Mouse (Mus musculus) ES-Bruce4 (cell line): ENCODE measurements around the gene Atoh8. TPM values are rescaled to one million over a fixed set of nuclear protein-coding genes. Genes with fewer than 3 reads are reported as not detected.
A peak's percentile ranks its signal among the peaks of the same experiment; 100 is the strongest.

Experiments used
- H3K27ac ChIP-seq: 2 replicates; pipeline ENCODE4 v1.5.1; 2012; ENCODE audit warnings: low read length, inconsistent platforms; ENCODE audit not compliant: insufficient read depth
- H3K27me3 ChIP-seq: 2 replicates; pipeline ENCODE4 v1.6.1; 2012; ENCODE audit warnings: mild to moderate bottlenecking, low read length, inconsistent platforms; ENCODE audit not compliant: control insufficient read depth, poor library complexity, insufficient read depth, severe bottlenecking
- H3K36me3 ChIP-seq: 2 replicates; pipeline ENCODE4 v1.6.1; 2012; ENCODE audit warnings: inconsistent platforms, mild to moderate bottlenecking, low read length, moderate library complexity; ENCODE audit not compliant: control insufficient read depth, poor library complexity, insufficient read depth, severe bottlenecking
- H3K4me1 ChIP-seq: one replicate; pipeline ENCODE4 v1.8.1; 2011; ENCODE audit warnings: low read length; ENCODE audit not compliant: control insufficient read depth, insufficient read depth
- H3K4me3 ChIP-seq: 2 replicates; pipeline ENCODE4 v1.5.1; 2011; ENCODE audit warnings: low read depth, mild to moderate bottlenecking, low read length
- H3K9ac ChIP-seq: 2 replicates; pipeline ENCODE4 v1.6.1; 2012; ENCODE audit warnings: low read depth, mild to moderate bottlenecking, inconsistent platforms; ENCODE audit not compliant: poor library complexity, severe bottlenecking
- H3K9me3 ChIP-seq: replicated peaks from 2 replicates; pipeline ENCODE4 v1.6.1; 2012; ENCODE audit warnings: mild to moderate bottlenecking, low read length, inconsistent platforms; ENCODE audit not compliant: control insufficient read depth, poor library complexity, insufficient read depth, severe bottlenecking
- CTCF ChIP-seq: IDR thresholded peaks from one replicate; pipeline ENCODE4 v1.8.1; 2011; ENCODE audit warnings: low read depth, low read length
- EP300 ChIP-seq: IDR thresholded peaks from 2 replicates; pipeline ENCODE4 v1.6.1; 2011; ENCODE audit warnings: low read depth, low read length; ENCODE audit not compliant: insufficient read depth
- POLR2A ChIP-seq: IDR thresholded peaks from one replicate; pipeline ENCODE4 v1.8.1; 2011; ENCODE audit warnings: low read length; ENCODE audit not compliant: insufficient read depth
- polyA plus RNA-seq: library from polyadenylated mRNA; stranded (reverse); fragments of >200 nt; gene quantifications from 2 replicates; pipeline ENCODE4 v1.2.4, GENCODE M21; 2011; ENCODE audit warnings: low read depth; ENCODE audit not compliant: missing spikeins, insufficient read depth, insufficient read length

The Atoh8 gene
- polyA plus RNA-seq, 1 experiment = not detected

GRCm38 (mm10) chr6:72234372-72235097 is 842 bp downstream of the Atoh8 start:
- H3K27me3 ChIP-seq = peaks cover 14% of the 10 kb centered on the region
- H3K4me1 ChIP-seq = no peaks in the 10 kb centered on the region

GRCm38 (mm10) chr6:72233950-72234349 is 1.4 kb downstream of the Atoh8 start:
- Histone ChIP-seq H3K9ac (peak overlapping the region; percentile 44; the same call in 1 of the 2 replicates), H3K36me3 (no peaks in the 10 kb centered on the region), H3K4me1 (no peaks in the 10 kb centered on the region), H3K4me3 (peak overlapping the region; percentile 85), H3K27ac (no peak overlapping the region), H3K9me3 (no peaks in the 10 kb centered on the region), H3K27me3 (peaks cover 14% of the 10 kb centered on the region)
- no peak for TF ChIP-seq EP300
- TF ChIP-seq CTCF = no peak
- no peak for TF ChIP-seq POLR2A

More at GRCm38 (mm10) chr6:72234372-72235097, 842 bp downstream of the Atoh8 start:
- Histone ChIP-seq H3K4me3 (peak overlapping the region; percentile 85), H3K9me3 (no peaks in the 10 kb centered on the region), H3K9ac (peak overlapping the region; percentile 44), H3K27ac (no peak overlapping the region), H3K36me3 (no peaks in the 10 kb centered on the region)
- no peak for TF ChIP-seq EP300
- no peak for TF ChIP-seq POLR2A
- no peak for TF ChIP-seq CTCF

GRCm38 (mm10) chr6:72232870-72233269 is 2.5 kb downstream of the Atoh8 start:
- Histone ChIP-seq H3K27ac (no peak overlapping the region), H3K4me1 (no peaks in the 10 kb centered on the region), H3K27me3 (peaks cover 14% of the 10 kb centered on the region), H3K9ac (no peak overlapping the region), H3K4me3 (no peak overlapping the region), H3K9me3 (no peaks in the 10 kb centered on the region), H3K36me3 (no peaks in the 10 kb centered on the region)
- TF ChIP-seq CTCF (no peak), POLR2A (no peak), EP300 (no peak)

GRCm38 (mm10) chr6:72232411-72232810 is 3.0 kb downstream of the Atoh8 start:
- Histone ChIP-seq H3K27ac (no peak overlapping the region), H3K27me3 (peaks cover 14% of the 10 kb centered on the region), H3K9me3 (no peaks in the 10 kb centered on the region), H3K9ac (no peak overlapping the region), H3K4me3 (no peak overlapping the region), H3K4me1 (no peaks in the 10 kb centered on the region), H3K36me3 (no peaks in the 10 kb centered on the region)
- no peak for TF ChIP-seq EP300
- no peak for TF ChIP-seq CTCF
- no peak for TF ChIP-seq POLR2A

- TF ChIP-seq CTCF = no peak
- TF ChIP-seq POLR2A = no peak
- no peak for TF ChIP-seq EP300
- Histone ChIP-seq H3K27ac (no peak overlapping the region), H3K9me3 (no peaks in the 10 kb centered on the region)
Observed at GRCm38 (mm10) chr6:72230875-72231274, 4.5 kb downstream of the Atoh8 start.

GRCm38 (mm10) chr6:72227665-72228265 is 7.6 kb downstream of the Atoh8 start:
- TF ChIP-seq CTCF = no peak
- Histone ChIP-seq H3K9me3 (no peaks in the 10 kb centered on the region), H3K4me3 (no peak overlapping the region), H3K27ac (no peak overlapping the region), H3K4me1 (no peaks in the 10 kb centered on the region), H3K36me3 (no peaks in the 10 kb centered on the region), H3K27me3 (no peaks in the 10 kb centered on the region; the same call in 1 of the 2 replicates), H3K9ac (no peak overlapping the region)

More at GRCm38 (mm10) chr6:72230875-72231274, 4.5 kb downstream of the Atoh8 start:
- Histone ChIP-seq H3K27me3 (peaks cover 14% of the 10 kb centered on the region), H3K4me3 (no peak overlapping the region), H3K4me1 (no peaks in the 10 kb centered on the region), H3K9ac (no peak overlapping the region), H3K36me3 (no peaks in the 10 kb centered on the region)
